Mouse (Mus musculus): ENCODE measurements around the gene Plod2.

Gene Plod2

DNA sequence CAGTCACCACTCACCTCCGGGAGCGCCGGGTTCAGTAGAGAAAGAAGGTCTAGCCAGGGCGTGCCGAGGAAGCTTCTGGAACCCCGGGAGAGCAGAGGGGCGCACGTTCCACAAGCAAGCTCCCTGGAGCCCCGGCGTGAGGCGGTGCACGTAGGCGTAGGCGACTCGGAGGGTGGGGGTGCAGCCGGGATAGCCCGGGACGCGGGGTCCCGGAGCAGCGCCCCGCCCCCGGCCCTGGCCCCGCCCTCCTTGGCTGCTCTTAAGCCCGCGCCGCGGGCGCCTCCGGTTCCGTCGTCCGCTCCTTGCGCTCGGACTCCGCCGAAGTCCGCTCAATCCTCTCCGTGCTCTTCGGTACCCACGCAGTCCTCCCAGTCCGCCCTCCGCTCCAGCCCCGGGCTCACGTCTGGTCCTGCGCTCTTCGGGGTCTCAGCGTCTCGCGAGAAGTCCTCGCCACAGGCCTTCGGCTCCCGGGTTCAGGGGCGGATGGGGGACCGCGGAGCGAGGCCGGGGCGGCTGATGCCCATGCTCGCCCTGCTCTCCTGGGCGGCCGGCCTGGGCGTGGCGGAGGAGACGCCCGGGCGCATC lies at the start of gene Plod2:
Gene Plod2, plus strand, starts transcription at position 247 of the 585 bp plus-strand sequence.
- DNase-seq = peak; percentile 49

DNA sequence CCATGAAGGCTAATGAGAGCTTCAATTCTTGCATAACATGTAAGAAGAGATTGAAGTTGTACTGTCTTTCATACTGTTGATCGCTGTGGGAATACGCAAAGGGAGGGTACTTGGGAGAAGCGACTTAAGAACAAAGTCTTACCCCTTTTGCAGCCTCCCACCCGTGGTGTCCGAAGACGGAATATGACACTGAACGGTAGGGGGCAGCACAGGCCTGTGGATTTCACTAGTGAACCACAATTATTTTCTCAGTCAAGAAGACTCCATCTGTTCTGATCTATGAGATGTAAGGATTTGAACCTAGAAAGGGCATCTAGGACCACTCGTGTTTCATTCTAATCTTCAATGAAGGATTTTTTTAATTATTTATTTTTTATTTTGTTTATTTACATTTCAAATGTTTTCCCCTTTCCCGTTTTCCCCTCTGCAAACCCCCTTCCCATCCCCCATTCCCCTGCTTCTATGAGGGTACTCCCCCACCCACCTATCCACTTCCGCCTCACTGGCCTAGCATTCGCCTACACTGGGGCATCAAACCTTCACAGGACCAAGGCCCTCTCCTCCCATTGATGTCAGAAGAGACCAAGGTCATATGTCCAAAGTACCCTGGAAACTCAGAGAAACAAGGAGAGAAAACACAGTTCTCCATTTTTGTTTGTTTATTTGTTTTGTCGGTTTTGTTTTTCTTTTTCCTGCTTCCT lies 42.2 kb upstream of the Plod2 start:
- peak; percentile 88 for DNase-seq

DNA sequence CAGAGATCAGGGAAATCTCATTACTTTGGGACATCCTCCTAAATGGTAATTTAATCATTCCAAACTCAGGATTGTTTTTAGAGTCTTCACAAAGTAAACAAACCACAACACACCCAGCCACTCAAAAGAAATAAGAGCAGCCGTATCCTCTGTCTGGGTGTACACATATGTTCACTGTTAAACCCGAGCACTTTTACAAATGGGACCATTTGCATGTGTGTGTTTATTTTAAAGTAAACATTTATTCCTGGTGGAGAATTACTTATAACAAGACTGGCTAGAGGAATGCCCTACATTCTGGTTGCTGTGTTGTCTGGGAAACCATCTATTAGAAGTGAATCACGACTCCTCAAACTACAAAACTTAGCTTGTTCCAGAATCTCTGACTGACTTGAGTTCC lies 37.8 kb upstream of the Plod2 start:
- no peak for DNase-seq

DNA sequence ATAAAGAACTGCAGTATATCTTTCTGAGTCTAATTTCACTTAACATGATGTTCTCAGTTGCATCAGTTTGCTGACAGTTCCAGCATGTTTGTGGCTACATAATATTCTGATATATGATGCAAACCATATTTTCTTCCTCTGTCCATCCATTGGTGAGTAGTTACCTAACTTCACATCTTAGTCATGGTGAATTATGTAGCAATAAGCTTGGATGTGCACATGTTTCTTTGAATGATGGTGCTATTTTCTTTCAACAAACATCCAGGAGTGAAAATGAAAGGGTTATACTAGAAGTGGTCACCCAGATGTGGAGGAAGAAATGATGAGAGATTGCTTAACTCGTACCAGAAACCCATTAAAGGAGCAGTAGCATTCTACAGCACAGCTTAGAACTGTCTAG lies 37.1 kb upstream of the Plod2 start:
- DNase-seq = no peak

DNA sequence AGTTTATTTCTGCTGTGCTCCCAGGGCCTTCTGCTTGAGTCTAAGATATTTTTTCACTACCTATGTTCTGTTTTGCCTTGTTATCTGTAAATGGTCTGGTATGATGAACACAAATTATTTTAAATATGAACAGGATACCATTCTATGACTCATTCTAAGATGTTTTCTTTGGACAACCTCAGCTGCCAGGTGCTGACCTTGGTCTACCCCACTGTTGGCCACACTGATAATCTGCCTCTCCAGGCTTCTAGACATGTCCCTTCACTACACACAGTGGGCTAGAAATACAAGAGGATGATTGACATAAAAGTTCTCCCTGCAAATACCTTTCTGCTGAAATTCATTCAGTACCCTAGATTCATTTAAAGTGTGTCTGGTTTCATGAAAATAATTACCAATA lies 30.3 kb upstream of the Plod2 start:
- no peak for DNase-seq

DNA sequence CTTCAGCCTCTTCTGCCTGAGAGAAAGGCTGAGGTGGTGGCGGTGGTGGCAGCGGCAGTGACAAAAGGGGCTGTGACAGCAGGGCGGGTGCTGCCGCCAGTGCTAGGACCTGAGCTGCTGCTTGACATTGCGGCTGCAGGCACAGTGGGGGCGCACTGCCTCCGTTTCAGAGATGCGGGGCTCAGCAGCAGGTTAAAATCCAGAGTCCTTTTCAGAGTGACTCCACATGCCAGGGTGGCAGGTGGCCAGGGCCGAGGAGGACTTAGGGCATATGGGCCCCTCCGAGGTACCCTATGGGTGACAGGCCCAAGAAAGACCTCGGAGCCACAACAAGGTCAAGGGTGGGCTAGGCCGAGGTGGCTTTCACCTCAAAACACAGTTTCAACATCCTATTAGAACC lies 25.0 kb upstream of the Plod2 start:
- no peak for DNase-seq

DNA sequence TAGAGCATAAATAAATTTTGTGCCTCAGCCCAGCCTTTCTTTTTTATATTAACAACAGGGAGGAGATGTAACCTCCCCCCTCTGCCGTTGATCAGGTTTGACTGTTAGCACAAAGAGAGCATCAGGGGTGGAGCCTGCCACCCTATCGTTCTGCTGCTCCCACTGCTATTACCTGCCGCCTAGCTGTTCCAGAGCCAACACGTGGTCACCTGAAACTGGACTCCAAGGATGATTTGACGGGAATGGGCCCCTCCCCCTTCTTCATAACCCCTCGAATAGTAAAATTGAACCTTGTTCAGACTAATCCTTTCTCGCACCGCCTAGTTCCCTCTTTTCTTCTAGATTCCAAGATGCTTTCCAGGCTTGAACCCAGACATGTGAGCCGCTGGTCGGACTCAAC lies 21.3 kb upstream of the Plod2 start:
- no peak for DNase-seq

DNA sequence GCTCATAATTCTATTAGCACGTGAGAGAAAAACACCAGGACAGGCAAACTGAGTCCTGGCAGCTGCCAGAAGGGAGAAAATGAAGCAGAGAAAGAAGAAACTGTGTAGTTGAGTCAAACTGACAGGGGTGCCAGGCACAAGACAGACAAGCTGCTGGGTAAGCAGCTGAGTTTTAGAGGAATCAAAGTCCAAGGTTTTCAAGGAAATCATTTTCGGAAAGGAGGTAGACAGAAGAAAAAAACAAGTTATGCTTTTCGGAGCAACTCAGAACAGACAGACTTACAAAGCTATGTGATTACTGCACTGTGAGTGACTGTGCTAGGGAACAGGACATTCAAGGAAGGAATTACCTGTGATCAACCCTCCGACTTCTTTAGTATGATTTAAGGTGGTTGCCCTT lies 17.5 kb upstream of the Plod2 start:
- DNase-seq = no peak

DNA sequence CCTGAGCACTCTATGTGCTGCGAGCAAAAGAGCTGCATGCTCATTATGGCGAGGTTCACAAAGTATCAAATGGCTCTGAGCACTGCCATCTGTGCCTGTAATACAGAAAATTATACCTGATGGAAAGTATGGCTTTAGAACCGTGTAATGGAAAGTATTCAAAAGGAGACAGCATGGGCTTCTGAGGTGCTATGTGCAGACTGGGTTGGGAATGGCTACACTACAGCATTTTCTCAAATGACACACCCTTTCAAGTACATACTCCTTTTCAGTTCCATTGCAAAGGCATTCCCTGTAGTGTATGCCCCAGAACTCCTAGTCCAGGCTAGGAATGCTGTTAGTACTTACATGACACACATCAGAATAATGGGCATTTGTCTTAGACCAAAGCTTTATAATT lies 12.0 kb upstream of the Plod2 start:
- DNase-seq = no peak

DNA sequence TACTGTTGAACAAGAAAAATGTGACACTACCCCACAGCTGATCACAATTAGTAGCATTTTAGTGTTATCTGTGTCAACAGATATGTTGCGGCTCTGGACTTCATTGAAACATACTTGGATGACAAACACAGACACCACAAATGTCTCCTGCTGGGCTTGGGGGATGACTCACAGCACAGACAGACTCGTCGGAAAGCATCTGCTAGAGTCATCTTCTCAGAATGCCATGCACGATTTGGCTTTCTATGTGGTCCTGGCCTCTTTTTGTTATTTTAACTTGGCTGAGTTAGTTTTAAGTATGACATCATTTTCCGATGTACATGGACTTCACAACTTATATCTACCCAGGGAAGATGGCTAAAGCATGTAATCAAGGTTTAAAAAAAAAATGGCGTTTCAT lies 4.3 kb upstream of the Plod2 start:
- DNase-seq = no peak

DNA sequence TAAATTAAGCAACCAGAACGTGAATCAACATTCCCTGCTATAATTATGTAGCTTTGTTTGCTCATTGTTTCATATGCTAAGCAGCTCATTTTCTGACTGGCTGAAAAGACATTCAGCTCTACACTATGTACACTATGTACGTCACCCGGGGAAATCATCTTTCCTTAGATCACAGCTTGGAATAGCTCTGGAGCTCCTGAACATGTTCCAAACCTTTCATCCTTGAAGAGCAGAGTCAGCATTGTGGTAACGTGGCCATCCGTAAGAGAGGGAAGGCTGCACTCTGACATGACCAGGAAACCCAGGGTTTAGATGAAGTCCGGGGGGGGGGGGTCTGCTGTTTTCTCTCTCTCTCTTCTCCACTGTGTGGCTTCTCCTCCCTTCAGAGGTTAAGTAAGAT lies 3.8 kb upstream of the Plod2 start:
- DNase-seq = no peak

DNA sequence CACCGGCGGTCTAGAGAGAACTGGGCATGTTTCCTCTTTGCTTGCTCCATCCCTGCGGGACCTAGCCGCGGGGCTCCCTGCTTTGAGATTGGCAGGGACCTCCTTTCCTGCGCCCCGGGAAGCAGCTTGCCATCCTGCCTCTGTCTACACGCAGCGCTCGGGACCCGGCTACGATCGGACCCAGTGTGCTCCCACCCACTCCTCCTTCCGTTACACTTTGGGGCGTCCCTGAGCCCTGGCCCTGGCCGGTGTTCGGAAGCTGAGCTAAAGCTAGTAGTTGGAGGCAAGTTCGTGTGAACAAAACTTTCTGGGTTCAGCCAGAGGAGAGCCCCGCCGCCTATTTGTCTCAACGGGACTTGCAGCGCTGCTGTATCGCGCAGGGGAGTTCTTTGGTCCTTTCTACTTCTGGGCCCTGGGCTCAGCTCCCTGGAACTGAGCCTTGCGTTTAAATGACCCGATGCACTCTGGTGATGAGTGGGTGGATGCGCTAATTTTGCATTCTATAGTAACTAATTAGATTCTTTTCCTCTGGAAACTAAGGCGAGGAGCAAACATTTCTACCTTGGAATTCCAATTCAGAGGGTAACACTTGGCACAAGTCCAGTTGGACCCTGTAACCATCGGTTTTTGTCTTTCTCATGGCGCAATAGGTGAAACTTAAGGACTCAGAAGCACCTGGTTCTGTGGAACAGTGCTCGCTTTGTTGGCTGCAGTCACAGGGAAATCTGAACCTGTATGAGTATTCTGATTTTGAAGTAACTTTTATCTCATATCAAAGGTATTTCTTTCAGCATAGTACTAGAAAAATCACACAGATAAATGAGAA lies 781 bp downstream of the Plod2 start:
- DNase-seq = peak; percentile 30

DNA sequence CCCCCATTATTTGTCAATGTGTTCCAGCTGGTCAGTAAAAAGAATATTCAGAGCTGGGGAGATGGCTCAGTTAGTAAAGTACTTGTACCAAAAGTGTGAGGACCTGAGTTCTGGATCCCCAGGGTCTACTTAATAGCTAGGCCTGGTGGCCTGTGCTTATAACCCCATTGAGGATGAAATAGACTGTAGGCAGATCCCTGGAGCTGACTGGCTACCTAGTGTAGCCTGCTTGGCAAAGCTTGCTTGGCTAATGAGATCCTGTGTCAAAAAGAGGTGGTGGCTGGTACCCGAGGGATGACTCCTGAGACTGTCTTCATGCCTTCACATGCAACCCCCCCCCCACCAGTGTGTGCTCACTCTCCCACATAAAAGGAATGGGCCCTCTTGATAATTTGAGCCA lies 2.1 kb downstream of the Plod2 start:
- no peak for DNase-seq

DNA sequence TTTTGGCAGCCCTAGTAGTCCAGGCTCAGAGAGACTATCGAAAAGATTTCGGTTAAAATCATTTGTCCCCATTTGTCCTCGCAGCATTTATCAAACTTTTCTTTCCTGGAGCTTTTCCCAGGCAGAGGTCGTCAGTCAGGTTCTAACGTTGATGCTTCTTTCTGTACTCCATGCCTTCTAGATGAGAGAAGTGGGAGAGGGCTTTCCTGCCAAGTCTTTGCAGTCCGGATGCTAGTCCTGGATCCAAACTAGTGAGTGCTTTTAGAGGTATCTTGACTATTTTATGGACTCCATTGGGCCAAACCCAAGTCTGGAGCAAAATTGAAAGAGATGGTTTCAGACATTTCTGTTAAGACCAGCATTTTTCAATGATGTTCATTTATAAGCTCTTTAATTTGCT lies 3.0 kb downstream of the Plod2 start:
- DNase-seq = no peak

DNA sequence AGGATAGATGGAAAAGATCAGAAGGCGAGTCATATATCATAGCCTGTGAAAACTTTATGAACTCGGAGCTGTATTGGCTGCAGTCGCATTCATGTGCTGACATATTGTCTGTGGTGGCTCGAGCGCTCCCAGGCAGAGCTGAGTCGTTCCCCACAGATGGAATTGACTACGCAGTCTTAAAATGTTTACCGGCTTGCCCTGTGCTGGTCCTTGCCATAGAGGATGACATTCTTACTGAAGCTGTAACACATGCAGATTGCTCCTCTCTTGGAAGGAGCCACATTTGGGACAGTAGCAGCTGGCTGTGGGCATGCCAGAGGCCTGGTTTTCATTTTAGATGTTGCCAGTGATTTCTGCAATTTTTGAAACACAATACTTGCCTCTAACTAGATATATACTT lies 4.4 kb downstream of the Plod2 start:
- DNase-seq = no peak

DNA sequence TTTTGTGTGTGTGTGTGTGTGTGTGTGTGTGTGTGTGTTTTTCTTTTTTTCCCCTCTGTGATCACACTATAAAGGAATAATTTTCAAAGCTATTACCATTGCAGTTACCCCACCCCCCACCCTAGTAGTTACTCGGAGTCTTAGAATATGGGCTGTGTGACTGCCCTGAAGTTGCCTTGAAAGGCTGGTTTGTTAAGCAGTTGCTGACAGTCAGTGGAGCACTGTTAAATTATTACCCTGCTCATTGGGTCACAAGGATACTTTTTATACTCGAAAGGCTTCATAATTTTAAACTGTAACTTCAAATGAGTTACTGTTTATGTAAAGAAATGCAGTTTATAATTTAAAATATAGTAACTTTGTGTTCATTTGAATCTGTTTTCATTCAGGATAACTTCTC lies 5.1 kb downstream of the Plod2 start:
- DNase-seq = no peak

DNA sequence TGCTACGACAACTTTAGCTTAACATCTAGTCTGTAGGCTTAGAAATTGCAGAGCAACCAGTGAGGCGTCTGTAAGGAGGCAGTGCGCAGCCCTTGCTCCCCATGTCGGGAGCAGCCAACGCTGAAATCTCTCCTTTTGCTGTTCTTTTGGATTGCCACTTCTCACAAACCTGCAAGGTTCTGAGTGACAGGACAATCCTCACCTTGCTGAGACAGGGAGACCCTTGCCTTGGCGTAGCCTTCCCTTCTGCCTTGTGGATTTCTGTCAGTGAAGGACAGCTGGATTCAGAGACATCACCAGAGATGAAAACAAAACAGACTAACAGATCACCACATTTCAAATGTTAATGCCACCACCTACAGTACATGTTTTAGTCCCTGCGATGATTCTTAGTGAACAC lies 5.8 kb downstream of the Plod2 start:
- DNase-seq = no peak

DNA sequence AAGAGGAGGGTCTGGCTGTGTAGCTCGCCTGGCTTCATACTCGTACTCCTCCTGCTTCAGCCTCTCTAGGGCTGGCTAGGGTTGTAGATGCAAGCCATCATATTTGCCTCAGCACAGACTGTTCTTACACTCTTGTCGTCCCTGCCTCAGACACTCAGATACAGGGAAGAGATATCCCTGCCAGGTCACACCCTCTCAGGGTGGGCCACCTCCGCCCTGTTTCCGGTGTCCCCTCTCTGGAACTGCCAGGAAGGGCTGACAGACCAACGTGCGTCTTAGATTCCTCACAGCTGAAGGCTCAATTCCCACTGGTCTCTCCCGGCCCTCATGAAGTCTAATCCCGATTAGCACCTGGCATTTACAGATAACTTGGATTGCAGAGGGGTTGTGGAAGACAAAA lies 6.6 kb downstream of the Plod2 start:
- no peak for DNase-seq

DNA sequence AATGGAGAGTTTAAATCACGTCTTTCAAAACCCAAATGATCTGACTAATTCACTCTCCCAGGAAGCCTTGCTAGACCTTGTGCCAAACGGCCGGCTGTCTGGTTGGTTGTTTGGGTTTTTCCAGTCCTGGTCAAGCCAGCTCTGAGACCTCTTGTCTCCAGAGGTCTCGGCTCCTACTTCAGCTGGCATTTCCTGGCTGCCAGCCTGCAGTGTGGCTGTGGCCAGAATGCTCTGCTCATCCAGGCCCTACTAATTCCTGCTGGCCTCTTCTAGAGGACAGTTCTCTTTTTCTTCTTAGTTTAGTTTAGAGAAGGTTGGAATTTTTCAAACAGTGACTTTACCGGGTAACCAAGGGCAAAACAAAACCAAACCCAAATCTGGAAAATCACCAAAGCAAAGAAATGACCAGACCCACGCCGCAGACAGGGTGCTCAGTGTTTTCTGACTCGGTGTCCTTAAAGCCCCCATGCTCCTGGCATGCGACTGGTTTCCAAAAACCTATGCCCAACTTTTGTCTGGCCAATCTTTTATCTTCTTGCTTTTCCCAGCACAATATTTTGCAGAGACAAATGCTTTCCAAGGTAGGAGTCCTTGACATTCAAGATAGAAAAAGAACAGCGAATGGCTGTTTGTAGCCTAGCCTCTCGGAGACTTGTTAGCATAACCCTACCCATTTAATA lies 7.9 kb downstream of the Plod2 start:
- no peak for DNase-seq

DNA sequence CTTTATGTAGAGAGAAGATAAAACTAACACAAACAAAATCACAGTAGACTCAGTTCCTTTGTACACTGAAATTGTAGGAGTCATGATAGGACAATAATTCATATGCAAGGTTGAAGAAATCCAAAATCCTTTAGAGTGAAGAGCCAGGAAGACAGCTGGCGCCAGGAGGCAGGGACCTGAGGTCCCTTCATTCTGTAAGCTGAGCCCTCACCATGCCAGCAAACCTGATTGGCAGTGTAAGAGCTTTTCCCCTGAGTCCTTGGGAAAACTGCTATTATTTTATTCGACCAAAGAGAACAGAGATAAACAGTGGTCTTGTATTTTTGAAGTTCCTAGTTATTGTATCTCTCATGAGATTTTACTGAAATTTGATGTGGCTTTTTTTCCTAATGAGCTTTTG lies 9.0 kb downstream of the Plod2 start:
- DNase-seq = no peak

DNA sequence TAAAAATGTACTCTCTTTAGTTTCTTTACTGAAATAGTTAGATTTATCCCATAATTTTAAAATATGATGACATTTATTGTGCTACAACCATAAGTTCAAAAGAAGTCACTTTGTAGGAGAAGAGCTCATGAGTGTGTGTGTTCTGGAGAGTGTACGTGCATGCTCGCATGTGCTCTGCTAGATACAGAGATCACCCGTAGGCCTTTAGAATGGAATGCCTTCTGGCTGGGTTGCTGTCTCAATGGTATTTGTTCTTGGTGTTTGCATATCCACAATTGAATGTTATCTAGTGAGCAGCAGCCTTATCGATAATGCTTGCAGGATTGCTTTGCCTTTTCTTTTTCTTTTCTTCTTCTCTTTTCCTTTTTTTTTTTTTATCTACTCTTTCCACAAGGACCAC lies 9.6 kb downstream of the Plod2 start:
- DNase-seq = no peak

DNA sequence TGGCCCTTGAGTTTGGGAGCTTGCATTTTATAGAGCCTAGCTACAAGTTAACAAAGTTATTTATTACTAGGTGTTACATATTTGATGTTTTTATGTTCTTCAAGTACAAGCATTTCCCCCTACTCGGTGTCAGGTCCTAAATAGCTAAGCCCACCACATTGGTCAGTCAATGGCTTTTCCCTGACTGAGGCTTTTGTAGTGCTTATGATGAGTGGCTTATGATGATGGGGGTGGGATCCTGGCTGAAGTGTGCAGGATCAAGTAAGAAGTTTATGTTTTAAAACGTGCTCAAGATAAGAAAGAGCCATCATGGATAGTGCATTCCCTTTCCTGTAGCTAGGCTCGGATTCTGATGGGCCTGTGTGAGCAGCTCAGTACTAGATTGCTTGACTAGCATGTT lies 10.7 kb downstream of the Plod2 start:
- DNase-seq = no peak
